Mouse (Mus musculus): ENCODE data around the gene Onecut3. TPM values are rescaled to one million over a fixed set of nuclear protein-coding genes. Genes with fewer than 3 reads are reported as not detected.

Onecut3 gene
- polyA plus RNA-seq, 1 experiment from 2014 or later: 2.4 TPM

DNA sequence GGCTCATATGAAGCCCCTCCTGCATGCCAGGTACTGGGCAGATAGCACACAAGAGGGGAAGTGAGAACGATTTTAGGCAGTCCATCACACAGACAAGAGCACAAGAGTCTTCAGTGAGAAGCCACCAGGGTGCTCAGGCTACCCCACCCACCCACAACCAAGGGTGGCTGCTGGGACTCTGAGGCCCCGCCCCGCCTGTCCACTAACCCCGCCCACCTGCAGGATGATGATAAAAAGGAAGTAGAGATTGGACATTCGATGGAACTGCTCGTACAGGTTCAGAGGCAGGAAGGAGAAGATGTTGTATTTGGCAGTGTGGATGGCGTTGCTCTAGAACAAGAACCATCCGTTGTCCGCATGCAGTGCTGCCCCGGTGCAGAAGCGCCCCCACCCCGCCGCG is 40.4 kb downstream of the Onecut3 start:
- peak overlapping the region; percentile 6; the same call in 1 of the 2 replicates for H3K4me2 ChIP-seq (ENCODE audit: low read length)
- no peak for ATAC-seq (ENCODE audit: low FRiP score, low TSS enrichment)
- H3K4me3 ChIP-seq (replicated peaks; ENCODE audit: low read depth, low read length): no peak overlapping the region
- H3K4me1 ChIP-seq (ENCODE audit: control insufficient read depth, insufficient read depth, low read length): no peaks in the 10 kb centered on the region
- WGBS: 13% methylated on average over 14 of the region's 14 CpGs
- H3K27me3 ChIP-seq (ENCODE audit: control insufficient read depth, insufficient read depth, low read length): peaks cover 7% of the 10 kb centered on the region; the same call in 1 of the 2 replicates
- DNase-seq: no peak
- H3K36me3 ChIP-seq (ENCODE audit: control insufficient read depth, insufficient read depth, low read length): no peaks in the 10 kb centered on the region
- no peaks in the 10 kb centered on the region for H3K9me3 ChIP-seq (ENCODE audit: control insufficient read depth, low read length)
- H3K9ac ChIP-seq (replicated peaks; ENCODE audit: low read length): no peak overlapping the region
- H3K27ac ChIP-seq (replicated peaks; ENCODE audit: low read depth, low read length): no peak overlapping the region

DNA sequence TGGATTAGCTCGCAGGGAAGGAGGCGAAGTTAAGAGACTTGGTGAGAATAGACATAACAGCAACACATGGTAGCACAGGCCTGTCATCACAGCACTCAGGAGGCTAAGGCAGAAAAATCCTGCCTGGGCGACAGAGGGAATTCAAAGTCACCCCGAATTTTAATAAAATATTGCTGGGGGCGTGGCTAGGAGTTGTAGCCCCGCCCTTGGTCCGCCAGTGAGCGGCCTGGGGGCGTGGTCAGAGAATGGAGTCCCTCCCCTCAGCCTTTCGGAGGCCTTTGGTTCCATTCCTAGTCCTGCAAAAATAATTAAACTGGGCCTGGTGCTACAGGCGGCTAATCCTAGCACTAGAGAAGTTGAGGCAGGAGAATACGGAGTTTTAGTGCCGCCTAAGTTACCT is 41.1 kb downstream of the Onecut3 start:
- Histone ChIP-seq H3K27me3 (ENCODE audit: control insufficient read depth, insufficient read depth, low read length) (peaks cover 7% of the 10 kb centered on the region; the same call in 1 of the 2 replicates), H3K9ac (replicated peaks; ENCODE audit: low read length) (no peak overlapping the region), H3K36me3 (ENCODE audit: control insufficient read depth, insufficient read depth, low read length) (0 out of 2 replicates have a peak, but pooled peaks cover under 1% of the 10 kb centered on the region), H3K4me2 (ENCODE audit: low read length) (no peak overlapping the region; the same call in 1 of the 2 replicates), H3K4me1 (ENCODE audit: control insufficient read depth, insufficient read depth, low read length) (no peaks in the 10 kb centered on the region), H3K27ac (replicated peaks; ENCODE audit: low read depth, low read length) (no peak overlapping the region), H3K9me3 (ENCODE audit: control insufficient read depth, low read length) (no peaks in the 10 kb centered on the region), H3K4me3 (replicated peaks; ENCODE audit: low read depth, low read length) (no peak overlapping the region)
- DNase-seq: no peak
- ATAC-seq (ENCODE audit: low FRiP score, low TSS enrichment): no peak
- WGBS: 12% methylated on average over 13 of the region's 13 CpGs

DNA sequence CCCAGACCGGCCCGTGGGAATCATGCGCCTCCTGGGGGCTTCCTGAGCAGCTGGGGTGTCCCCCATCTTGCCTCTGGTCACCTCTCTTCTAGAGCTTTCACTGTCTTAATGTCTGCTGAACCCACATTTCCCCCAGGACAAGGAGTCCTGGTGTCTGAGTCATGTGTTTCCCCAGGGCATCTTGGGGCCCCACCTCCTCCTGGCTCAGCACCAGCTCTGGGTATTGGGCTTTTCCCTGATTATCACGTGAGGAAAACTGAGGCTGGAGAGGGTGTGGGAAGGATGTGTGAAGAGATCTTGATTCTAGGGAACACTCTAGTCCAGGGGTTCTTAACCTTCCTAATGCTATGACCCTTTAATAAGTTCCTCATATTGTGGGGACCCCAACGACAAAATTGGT is 43.5 kb downstream of the Onecut3 start:
- Histone ChIP-seq H3K4me1 (ENCODE audit: control insufficient read depth, insufficient read depth, low read length) (no peaks in the 10 kb centered on the region), H3K4me2 (ENCODE audit: low read length) (no peak overlapping the region), H3K27ac (replicated peaks; ENCODE audit: low read depth, low read length) (no peak overlapping the region), H3K27me3 (ENCODE audit: control insufficient read depth, insufficient read depth, low read length) (peaks cover 7% of the 10 kb centered on the region; the same call in 1 of the 2 replicates), H3K36me3 (ENCODE audit: control insufficient read depth, insufficient read depth, low read length) (peaks cover 25% of the 10 kb centered on the region), H3K4me3 (replicated peaks; ENCODE audit: low read depth, low read length) (no peak overlapping the region), H3K9me3 (ENCODE audit: control insufficient read depth, low read length) (no peaks in the 10 kb centered on the region), H3K9ac (replicated peaks; ENCODE audit: low read length) (no peak overlapping the region)
- 56% methylated on average over 5 of the region's 5 CpGs for WGBS
- ATAC-seq (ENCODE audit: low FRiP score, low TSS enrichment) (no peak), DNase-seq (no peak)

DNA sequence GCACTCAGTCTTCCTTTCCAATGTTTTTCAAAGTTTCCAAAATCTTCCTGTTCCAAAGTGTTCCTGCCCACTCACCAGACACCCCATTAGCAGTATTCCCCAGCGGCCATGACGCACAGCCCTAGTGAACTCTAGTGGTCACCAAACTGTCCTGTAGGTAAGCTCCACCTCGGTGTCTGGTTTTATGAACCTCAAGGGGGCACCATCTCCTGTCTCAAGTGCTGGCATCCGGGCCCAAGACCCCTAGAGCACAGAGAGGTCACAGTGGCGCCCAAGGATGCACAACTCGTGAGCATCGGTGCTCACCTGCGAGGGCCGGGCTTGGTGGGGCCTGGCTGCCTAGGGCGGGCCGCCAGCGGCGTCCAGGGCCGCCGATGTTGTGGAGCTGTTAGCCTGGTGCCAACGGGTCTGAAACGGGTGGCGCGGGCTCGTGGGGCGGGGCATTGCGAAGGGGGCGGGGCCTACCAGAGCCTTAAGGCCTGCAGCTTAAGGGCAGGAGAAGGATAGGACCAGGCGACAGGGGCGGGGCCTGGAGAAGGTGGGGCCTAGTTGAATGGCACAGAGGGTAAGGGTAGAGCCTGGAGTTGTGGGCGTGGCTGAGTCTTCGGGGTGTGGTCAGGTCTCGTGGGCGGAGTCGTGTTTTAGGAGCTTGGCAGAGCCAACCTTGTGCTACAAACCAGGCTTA is 44.2 kb downstream of the Onecut3 start, which contains the start of gene Atp8b3:
Gene Atp8b3, minus strand, starts transcription at position 415 of the 685 bp plus-strand sequence.
- H3K27me3 ChIP-seq (ENCODE audit: control insufficient read depth, insufficient read depth, low read length): peaks cover 7% of the 10 kb centered on the region; the same call in 1 of the 2 replicates
- WGBS: 2% methylated on average over 30 of the region's 30 CpGs
- DNase-seq: peak; percentile 42
- ATAC-seq (ENCODE audit: low FRiP score, low TSS enrichment): peak; percentile 59; the same call in 1 of the 2 replicates
- H3K4me3 ChIP-seq (replicated peaks; ENCODE audit: low read depth, low read length): no peak within 1 kb of the TSS
- no peaks in the 10 kb centered on the region for H3K9me3 ChIP-seq (ENCODE audit: control insufficient read depth, low read length)
- H3K36me3 ChIP-seq (ENCODE audit: control insufficient read depth, insufficient read depth, low read length): peaks cover 32% of the 10 kb centered on the region
- H3K9ac ChIP-seq (replicated peaks; ENCODE audit: low read length): no peak within 1 kb of the TSS
- peak within 1 kb of the TSS; percentile 22; the same call in 1 of the 2 replicates for H3K4me2 ChIP-seq (ENCODE audit: low read length)
- H3K27ac ChIP-seq (replicated peaks; ENCODE audit: low read depth, low read length): no peak within 1 kb of the TSS
- H3K4me1 ChIP-seq (ENCODE audit: control insufficient read depth, insufficient read depth, low read length): no peaks in the 10 kb centered on the region

DNA sequence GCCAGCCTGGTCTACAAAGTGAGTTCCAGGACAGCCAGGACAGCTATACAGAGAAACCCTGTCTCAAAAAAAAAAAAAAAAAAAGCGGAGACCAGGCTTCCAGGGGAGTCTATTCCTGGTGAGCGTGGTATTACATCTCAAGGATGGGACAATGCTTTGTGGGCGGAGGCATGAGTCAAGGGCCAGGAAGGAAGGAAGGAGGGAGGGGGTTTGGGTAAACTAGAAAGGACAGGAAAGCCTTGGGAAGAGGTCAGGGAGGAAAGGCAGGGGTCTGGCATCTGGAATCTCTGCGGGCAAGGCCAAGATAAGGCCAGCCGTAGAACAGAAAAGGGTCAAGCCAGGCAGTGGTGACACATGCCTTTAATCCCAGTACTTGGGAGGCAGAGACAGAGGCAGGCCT is 44.9 kb downstream of the Onecut3 start:
- Histone ChIP-seq H3K36me3 (ENCODE audit: control insufficient read depth, insufficient read depth, low read length) (peaks cover 38% of the 10 kb centered on the region), H3K9ac (replicated peaks; ENCODE audit: low read length) (no peak overlapping the region), H3K27me3 (ENCODE audit: control insufficient read depth, insufficient read depth, low read length) (peaks cover 7% of the 10 kb centered on the region; the same call in 1 of the 2 replicates), H3K27ac (replicated peaks; ENCODE audit: low read depth, low read length) (no peak overlapping the region), H3K9me3 (ENCODE audit: control insufficient read depth, low read length) (no peaks in the 10 kb centered on the region), H3K4me2 (ENCODE audit: low read length) (no peak overlapping the region), H3K4me3 (replicated peaks; ENCODE audit: low read depth, low read length) (no peak overlapping the region), H3K4me1 (ENCODE audit: control insufficient read depth, insufficient read depth, low read length) (no peaks in the 10 kb centered on the region)
- no peak for ATAC-seq (ENCODE audit: low FRiP score, low TSS enrichment)
- DNase-seq: no peak
- WGBS: 48% methylated on average over 5 of the region's 5 CpGs

DNA sequence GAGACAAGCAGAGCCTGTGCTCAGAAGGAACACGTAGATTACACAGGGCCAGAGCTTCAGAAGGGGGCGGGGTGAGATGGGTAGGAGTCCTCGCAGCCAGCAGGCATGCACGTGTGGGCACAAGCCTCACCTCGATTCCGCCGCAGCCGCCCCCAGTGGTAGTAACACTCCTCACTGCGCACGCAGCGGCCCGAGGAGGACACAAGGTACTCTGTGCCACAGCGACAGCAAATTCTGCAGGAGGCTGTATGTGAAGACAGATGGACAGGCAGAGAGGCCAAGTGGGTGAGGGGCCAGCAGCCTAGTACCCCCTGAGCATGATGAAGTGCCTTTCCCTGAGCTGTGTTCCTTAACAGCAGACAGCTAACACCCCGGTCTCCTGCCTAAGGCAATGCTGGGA is 49.2 kb downstream of the Onecut3 start:
- Histone ChIP-seq H3K36me3 (ENCODE audit: control insufficient read depth, insufficient read depth, low read length) (peaks cover 79% of the 10 kb centered on the region), H3K27ac (replicated peaks; ENCODE audit: low read depth, low read length) (no peak overlapping the region), H3K9ac (replicated peaks; ENCODE audit: low read length) (no peak overlapping the region), H3K4me3 (replicated peaks; ENCODE audit: low read depth, low read length) (no peak overlapping the region), H3K4me2 (ENCODE audit: low read length) (no peak overlapping the region), H3K9me3 (ENCODE audit: control insufficient read depth, low read length) (no peaks in the 10 kb centered on the region), H3K4me1 (ENCODE audit: control insufficient read depth, insufficient read depth, low read length) (no peaks in the 10 kb centered on the region), H3K27me3 (ENCODE audit: control insufficient read depth, insufficient read depth, low read length) (peaks cover 4% of the 10 kb centered on the region; the same call in 1 of the 2 replicates)
- DNase-seq: no peak
- no peak for ATAC-seq (ENCODE audit: low FRiP score, low TSS enrichment)
- 95% methylated on average over 14 of the region's 14 CpGs for WGBS

DNA sequence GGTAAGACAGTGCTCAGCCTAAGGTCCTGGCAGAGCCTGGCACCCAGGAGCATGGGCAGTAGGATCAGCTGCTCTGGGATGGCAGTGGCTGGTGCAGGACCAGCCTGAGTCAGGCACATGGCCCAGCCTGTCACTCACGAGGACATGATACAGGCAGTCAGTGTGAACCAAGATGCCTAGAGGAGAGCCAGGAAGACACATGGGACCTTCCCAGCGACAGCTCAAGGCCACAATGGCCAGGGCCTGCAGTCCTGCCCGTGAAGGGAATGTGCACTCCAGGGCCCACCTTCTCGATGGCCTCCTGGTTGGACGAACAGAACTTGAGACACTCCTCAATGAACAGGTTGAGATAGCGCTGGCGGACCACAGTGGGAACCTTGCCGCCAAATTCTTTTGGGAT is 51.0 kb downstream of the Onecut3 start:
- H3K4me3 ChIP-seq (replicated peaks; ENCODE audit: low read depth, low read length): no peak overlapping the region
- H3K4me2 ChIP-seq (ENCODE audit: low read length): no peak overlapping the region
- 96% methylated on average over 8 of the region's 8 CpGs for WGBS
- peaks cover 96% of the 10 kb centered on the region for H3K36me3 ChIP-seq (ENCODE audit: control insufficient read depth, insufficient read depth, low read length)
- no peak for DNase-seq
- H3K27me3 ChIP-seq (ENCODE audit: control insufficient read depth, insufficient read depth, low read length): no peaks in the 10 kb centered on the region
- ATAC-seq (ENCODE audit: low FRiP score, low TSS enrichment): no peak
- no peak overlapping the region for H3K9ac ChIP-seq (replicated peaks; ENCODE audit: low read length)
- H3K4me1 ChIP-seq (ENCODE audit: control insufficient read depth, insufficient read depth, low read length): no peaks in the 10 kb centered on the region
- no peak overlapping the region for H3K27ac ChIP-seq (replicated peaks; ENCODE audit: low read depth, low read length)
- H3K9me3 ChIP-seq (ENCODE audit: control insufficient read depth, low read length): no peaks in the 10 kb centered on the region

DNA sequence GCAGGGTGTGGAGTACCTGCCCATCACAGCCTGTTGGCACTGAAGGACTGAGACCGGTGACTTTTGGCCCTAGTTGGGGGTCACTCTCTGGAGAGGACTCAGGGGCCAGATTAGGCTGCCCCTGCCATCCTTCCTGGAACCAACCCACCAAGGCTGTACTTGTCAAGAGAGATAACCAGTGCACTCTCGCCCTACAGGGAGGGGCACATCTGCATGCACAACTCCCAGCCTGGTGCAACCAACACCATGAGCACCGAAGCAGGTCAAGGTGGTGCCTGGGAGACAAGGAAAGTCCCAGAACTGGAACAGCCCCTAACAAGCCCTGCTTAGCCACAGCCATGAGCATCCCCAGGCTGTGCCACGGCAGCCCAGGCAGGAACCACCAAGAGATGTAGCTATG is 52.3 kb downstream of the Onecut3 start:
- Histone ChIP-seq H3K4me3 (replicated peaks; ENCODE audit: low read depth, low read length) (no peak overlapping the region), H3K4me2 (ENCODE audit: low read length) (no peak overlapping the region), H3K36me3 (ENCODE audit: control insufficient read depth, insufficient read depth, low read length) (peaks cover 86% of the 10 kb centered on the region), H3K9ac (replicated peaks; ENCODE audit: low read length) (no peak overlapping the region), H3K4me1 (ENCODE audit: control insufficient read depth, insufficient read depth, low read length) (no peaks in the 10 kb centered on the region), H3K9me3 (ENCODE audit: control insufficient read depth, low read length) (no peaks in the 10 kb centered on the region), H3K27me3 (ENCODE audit: control insufficient read depth, insufficient read depth, low read length) (no peaks in the 10 kb centered on the region), H3K27ac (replicated peaks; ENCODE audit: low read depth, low read length) (no peak overlapping the region)
- DNase-seq (no peak), ATAC-seq (ENCODE audit: low FRiP score, low TSS enrichment) (no peak)
- 94% methylated on average over 4 of the region's 4 CpGs for WGBS

DNA sequence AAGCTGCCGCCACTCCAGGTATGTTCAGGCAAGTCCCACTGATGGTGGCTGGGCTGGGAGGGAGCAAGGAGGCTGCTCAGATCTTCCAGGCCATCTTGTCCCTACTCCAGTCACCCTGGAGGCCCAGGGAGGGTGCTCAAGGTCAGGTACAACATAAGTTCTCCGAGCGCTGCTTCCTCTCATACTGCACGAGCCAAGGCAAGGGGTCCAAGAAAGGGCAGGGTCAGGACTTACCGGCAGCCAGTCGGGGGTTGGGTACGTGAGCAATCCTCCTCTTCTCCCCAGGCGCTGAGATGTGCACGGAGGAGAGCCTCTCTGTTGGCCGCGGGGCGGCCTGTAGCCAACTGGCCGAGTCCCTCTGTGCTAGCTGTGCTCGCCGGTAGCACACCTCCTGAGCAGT is 52.9 kb downstream of the Onecut3 start:
- Histone ChIP-seq H3K36me3 (ENCODE audit: control insufficient read depth, insufficient read depth, low read length) (peaks cover 80% of the 10 kb centered on the region), H3K4me3 (replicated peaks; ENCODE audit: low read depth, low read length) (no peak overlapping the region), H3K4me1 (ENCODE audit: control insufficient read depth, insufficient read depth, low read length) (no peaks in the 10 kb centered on the region), H3K9me3 (ENCODE audit: control insufficient read depth, low read length) (no peaks in the 10 kb centered on the region), H3K4me2 (ENCODE audit: low read length) (no peak overlapping the region), H3K27ac (replicated peaks; ENCODE audit: low read depth, low read length) (no peak overlapping the region), H3K27me3 (ENCODE audit: control insufficient read depth, insufficient read depth, low read length) (no peaks in the 10 kb centered on the region), H3K9ac (replicated peaks; ENCODE audit: low read length) (no peak overlapping the region)
- ATAC-seq (ENCODE audit: low FRiP score, low TSS enrichment) (no peak), DNase-seq (no peak)
- WGBS: 88% methylated on average over 15 of the region's 15 CpGs

Data from midbrain, embryonic 14.5 days (tissue).